Mouse (Mus musculus) embryo, embryonic 10.5 days (tissue): Measurements from ENCODE around the gene Usp4.
A peak's percentile ranks its signal among the peaks of the same experiment; 100 is the strongest.
"Not testable (repeated sequence)": the region's sequence is repeated elsewhere in the genome, so short reads cannot be mapped to it uniquely, and the experiment has no call there.

Source experiments
- DNase-seq: peaks from one replicate; pipeline ENCODE4 v3.0.0-alpha.2; 2015; ENCODE audit warnings: low spot score

Gene Usp4

DNA sequence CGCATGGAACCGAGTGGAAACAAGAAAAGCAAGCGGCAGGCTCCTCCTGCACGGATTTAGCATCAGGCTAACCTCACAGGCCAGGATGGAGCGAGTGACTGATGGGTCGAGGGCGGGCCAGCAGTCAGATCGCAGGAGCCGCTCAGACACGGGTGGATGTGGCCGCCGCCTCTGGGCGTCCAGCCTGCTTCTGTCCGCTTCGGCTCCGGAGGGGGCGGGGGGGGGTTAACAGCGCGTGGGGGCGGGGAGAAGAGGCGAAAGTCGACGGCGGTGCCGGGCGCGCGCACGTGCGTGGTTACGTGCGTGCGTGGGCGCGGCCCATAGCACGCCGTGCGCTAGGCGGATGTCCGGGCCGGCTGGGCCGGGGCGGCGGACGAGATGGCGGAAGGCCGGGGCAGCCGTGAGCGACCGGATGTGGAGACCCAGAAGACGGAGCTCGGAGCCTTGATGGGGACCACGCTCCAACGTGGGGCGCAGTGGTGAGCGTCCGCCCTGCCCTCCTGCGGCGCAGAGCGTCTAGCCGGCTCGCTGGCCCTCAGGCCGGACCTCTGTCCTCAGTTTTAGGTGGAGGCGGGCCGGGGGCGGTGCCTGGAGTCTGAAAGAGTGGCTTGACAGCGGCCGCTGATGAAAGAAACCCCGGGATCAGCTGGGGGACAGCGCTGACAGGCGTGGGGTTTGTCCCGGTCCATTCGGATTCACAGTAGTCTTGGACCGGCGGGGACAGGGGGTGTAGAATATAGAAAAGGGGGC is at the start of gene Usp4:
Gene Usp4, plus strand, starts transcription at position 314 of the 750 bp plus-strand sequence.
- peak; percentile 94 for DNase-seq

DNA sequence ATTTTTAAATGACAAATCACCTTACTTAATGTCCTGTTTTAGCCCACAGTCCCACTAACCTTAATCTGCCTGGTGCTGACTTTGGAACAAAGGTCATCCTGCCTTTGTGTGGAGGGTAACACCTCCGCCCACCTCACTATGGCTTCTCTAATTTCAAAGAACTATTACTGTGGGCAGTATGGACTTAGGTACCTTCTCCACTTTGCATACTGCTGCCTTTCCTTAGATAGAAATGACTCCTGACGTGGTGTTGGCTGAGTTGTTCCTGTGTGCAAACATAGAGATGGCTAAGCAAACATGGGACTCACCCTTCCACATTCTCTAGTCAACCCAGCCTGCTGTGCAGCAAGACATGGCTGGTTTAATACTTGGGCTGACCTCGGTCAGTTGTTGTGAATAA is 45.8 kb upstream of the Usp4 start:
- no peak for DNase-seq

DNA sequence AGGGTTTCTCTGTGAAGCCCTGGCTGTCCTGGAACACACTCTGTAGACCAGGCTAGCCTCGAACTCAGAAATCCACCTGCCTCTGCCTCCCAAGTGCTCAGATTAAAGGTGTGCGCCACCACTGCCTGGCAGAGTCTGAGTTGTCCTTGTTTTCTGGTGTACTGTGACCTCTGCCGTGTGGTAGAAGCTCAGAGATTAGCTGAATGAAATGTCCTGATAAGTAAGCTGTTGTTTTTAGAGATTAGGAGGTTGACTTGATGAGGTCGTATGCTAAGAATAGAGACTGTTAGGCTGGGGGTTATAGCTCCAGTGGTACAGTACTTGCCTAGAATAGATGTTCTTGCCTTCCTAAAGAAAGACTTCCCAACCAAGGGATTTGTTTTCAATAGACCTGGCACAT is 42.9 kb upstream of the Usp4 start:
- DNase-seq = no peak

GRCm38 (mm10) chr9:108305170-108305569 is 42.5 kb upstream of the Usp4 start:
- DNase-seq = no peak

GRCm38 (mm10) chr9:108305629-108306520 is 41.8 kb upstream of the Usp4 start, which contains the start of the genes Rhoa and Tcta:
Gene Rhoa (plus strand): TSS chr9:108306129.
Gene Tcta (minus strand): TSS chr9:108306160.
- peak; percentile 100 for DNase-seq

GRCm38 (mm10) chr9:108306571-108306980 is 41.1 kb upstream of the Usp4 start:
- DNase-seq = peak; percentile 88

DNA sequence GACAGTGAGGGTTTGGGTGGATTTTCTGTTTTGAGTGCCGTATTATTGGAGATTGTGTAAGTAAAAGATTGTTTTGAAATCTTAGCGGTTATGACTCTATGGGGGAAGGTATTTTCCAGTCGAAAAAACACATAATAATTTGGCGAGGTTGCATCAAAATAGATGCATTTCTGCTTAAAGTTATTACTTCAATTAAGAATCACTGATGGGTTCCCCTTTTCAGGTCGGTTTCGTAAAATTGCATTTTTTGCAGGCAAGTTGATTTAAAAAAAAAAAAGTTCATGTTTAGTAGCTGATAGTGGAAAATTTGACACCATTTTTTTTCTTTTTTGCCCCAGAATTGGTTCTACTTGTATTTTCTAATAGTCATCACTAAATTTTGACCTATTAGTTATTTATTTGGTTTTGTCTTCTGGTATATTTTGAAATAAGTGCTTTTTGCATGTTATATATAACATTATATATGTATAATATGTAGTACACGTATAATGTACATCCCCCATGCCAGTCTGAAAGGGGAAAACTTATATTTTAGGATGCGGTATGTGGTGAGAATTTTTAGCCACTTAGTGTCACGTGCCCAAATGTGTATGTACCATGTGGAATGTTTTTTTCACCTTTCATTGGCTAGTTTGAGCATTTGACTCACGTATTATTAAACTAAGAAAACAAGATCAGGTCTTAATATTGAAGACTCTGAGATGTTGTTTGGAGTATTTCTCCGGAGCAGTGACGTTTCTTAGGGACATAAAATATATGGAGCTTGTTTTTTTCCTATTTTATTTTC is 40.4 kb upstream of the Usp4 start:
- no peak for DNase-seq

GRCm38 (mm10) chr9:108308141-108308540 is 39.5 kb upstream of the Usp4 start:
- DNase-seq = no peak

DNA sequence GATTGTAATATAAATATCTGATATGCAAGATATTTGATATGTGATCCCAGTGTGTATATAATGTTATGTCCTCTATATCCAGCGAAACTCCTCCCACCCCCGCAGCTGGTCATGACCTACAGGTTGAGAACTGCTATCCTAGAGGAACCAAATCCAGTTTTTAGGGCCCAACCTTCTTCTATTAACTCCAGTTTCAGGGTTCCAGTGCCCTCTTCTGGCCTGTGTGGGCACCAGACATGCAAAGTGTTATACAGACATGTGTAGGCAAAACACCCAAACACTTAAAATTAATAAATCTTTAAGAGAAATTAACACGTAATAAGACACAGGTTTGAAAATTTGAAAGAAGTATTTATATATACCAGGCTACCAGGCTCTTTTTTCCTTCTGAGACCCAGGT is 30.1 kb upstream of the Usp4 start:
- no peak for DNase-seq

DNA sequence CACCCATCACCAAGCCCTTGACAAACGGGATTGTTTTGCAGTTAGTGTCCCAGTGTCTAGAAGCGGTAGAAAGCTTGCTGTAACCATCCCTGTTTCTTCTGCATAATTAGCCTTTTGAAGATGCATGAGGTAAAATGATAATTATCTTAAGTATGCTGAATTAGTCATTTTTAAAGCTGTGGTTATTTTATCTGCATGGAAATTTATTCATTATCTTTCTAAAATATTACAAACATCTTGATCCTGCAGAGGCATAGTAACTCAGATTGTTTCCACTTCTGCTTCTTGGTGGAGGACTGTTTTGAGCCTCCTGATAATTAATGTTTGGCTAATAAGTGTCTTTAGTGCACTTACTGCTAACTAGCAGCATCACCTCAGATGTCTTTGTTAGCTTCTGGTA is 29.2 kb upstream of the Usp4 start:
- no peak for DNase-seq

DNA sequence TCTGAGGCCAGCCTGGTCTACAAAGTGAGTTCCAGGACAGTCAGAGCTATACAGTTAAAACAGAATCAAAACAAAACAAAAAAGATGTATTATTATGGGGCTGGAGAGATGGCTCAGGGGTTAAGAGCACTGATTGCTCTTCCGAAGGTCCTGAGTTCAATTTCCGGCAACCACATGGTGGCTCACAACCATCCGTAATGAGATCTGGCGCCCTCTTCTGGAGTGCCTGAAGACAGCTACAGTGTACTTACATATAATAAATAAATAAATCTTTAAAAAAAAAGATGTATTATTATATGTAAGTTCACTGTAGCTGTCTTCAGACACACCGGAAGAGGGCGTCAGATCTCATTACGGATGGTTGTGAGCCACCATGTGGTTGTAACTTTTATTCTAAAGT is 25.6 kb upstream of the Usp4 start:
- not testable (repeated sequence) for DNase-seq

GRCm38 (mm10) chr9:108324784-108325183 is 22.9 kb upstream of the Usp4 start:
- DNase-seq = no peak

DNA sequence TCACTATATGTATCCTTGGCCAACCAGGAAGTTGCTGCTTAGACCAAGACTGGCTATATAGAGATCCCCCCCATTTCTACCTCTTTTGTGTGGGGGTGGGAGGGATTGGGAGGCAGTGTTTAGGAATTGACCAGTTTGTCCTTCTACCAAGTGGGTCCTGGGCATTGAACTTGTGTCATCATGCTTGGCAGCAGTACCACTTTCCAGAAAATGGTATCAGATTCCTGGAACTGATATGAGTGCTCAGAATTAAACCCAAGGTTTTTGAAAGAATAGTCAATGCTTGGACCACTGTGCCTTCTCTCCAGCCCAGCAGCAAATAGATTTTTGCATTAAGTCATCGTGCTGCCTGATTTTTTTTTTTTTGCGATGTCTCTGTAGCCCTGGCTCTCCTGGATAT is 21.8 kb upstream of the Usp4 start:
- DNase-seq = no peak

GRCm38 (mm10) chr9:108337848-108338550 is 9.7 kb upstream of the Usp4 start:
- no peak for DNase-seq

- DNase-seq = peak; percentile 64
These were observed 9.1 kb upstream of the Usp4 start for GRCm38 (mm10) chr9:108338551-108338885.

GRCm38 (mm10) chr9:108338886-108339781 is 8.5 kb upstream of the Usp4 start, which contains the start of gene Gpx1:
Gene Gpx1 (plus strand): TSS chr9:108338903.
- peak; percentile 96 for DNase-seq

GRCm38 (mm10) chr9:108339886-108340257 is 7.8 kb upstream of the Usp4 start:
- DNase-seq = peak; percentile 6

GRCm38 (mm10) chr9:108340258-108341138 is 7.2 kb upstream of the Usp4 start:
- DNase-seq = no peak

GRCm38 (mm10) chr9:108341139-108341475 is 6.5 kb upstream of the Usp4 start:
- DNase-seq = no peak

DNA sequence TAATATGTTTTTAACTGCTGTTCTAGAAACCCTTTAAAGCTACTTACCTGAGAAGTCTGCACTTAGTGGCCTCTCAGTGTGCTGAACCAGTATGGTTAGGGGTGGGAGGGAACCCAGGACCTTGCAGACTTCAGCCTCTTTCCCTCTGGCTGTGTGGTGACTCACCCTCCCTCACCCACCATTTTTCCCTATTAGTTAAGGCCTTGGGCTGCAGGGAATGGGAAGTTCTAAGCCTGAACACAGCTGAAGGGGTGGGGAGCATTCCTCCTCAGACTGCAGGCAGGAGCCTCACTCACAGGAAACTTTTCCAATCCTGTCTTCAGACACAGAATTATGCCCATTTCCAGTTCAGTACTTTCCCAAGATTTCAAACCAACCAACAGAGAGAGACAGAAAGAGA is 5.9 kb upstream of the Usp4 start:
- no peak for DNase-seq
